Mouse (Mus musculus) spleen, adult 2 months (tissue): ENCODE data around the gene Arhgap10. TPM values are rescaled to one million over a fixed set of nuclear protein-coding genes. Genes with fewer than 3 reads are reported as not detected.

ENCODE experiments used
- DNase-seq, 2 experiments: peaks; one replicate each; pipeline versions ENCODE4 v3.0.0 to v3.0.0-alpha.2; 2012 to 2021; ENCODE audit warnings: low spot score in 2 of 2, low read depth in 1 of 2
- H3K27ac ChIP-seq: fragments of 200-500 bp; 2 replicates; pipeline ENCODE4 v1.5.1; 2012; ENCODE audit warnings: low read length, inconsistent platforms; ENCODE audit not compliant: insufficient read depth
- H3K27me3 ChIP-seq: fragments of 200-500 bp; 2 replicates; pipeline ENCODE4 v1.6.1; 2012; ENCODE audit warnings: mild to moderate bottlenecking, moderate library complexity, low read length, inconsistent platforms; ENCODE audit not compliant: control insufficient read depth, insufficient read depth
- H3K36me3 ChIP-seq: fragments of 200-500 bp; 2 replicates; pipeline ENCODE4 v1.6.1; 2012; ENCODE audit warnings: mild to moderate bottlenecking, low read length, inconsistent platforms; ENCODE audit not compliant: control insufficient read depth, insufficient read depth
- H3K4me1 ChIP-seq: fragments of 200-500 bp; 2 replicates; pipeline ENCODE4 v1.6.1; 2011; ENCODE audit warnings: inconsistent platforms; ENCODE audit not compliant: control insufficient read depth, insufficient read depth, insufficient read length
- H3K4me3 ChIP-seq: fragments of 200-500 bp; 2 replicates; pipeline ENCODE4 v1.5.1; 2011; ENCODE audit warnings: mild to moderate bottlenecking, inconsistent platforms; ENCODE audit not compliant: insufficient read depth, insufficient read length; ENCODE audit errors: extremely low read depth
- CTCF ChIP-seq: fragments of 200-500 bp; IDR thresholded peaks from 2 replicates; pipeline ENCODE4 v1.5.1; 2011; ENCODE audit warnings: mild to moderate bottlenecking, inconsistent platforms; ENCODE audit not compliant: insufficient read depth, insufficient read length, insufficient replicate concordance; ENCODE audit errors: extremely low read depth
- POLR2A ChIP-seq: fragments of 200-500 bp; IDR thresholded peaks from 2 replicates; pipeline ENCODE4 v1.6.1; 2011; ENCODE audit warnings: low read depth, low read length, inconsistent platforms
- WGBS: fragments of 180-500 bp; shearing (Covaris S2); methylation state at CpG from one replicate; pipeline ENCODE4 v1.1.7; 2018; 5-methylcytosine and 5-hydroxymethylcytosine counted together
- polyA plus RNA-seq: library from polyadenylated mRNA; depleted of rRNA; stranded (reverse); fragments of >200 nt; gene quantifications from 2 replicates; pipeline ENCODE4 v1.2.3, GENCODE M21; 2012

The Arhgap10 gene
- polyA plus RNA-seq, 1 experiment, result 4.3 TPM

DNA sequence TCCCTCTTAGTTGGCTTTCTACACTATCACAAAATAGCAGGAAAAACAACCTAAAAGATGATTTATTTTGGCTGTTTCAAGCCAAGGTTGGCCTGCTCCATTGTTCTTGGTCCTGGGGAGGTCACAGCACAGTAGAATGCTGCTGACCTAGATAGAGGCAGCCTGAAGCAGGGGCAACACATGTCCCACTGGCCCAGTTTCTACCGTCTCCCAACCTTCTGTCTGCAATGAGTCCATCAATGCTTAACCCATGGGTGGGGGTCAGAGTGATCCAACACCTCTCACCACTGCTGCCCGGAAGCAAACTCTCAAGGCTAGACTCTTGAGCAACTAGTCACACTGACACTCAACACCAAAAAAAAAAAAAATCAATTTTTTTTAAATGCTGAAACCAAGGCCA is 31.0 kb downstream of the Arhgap10 start:
- H3K27me3 ChIP-seq, result no peaks in the 10 kb centered on the region
- WGBS, result 90% methylated on average over 2 of the region's 2 CpGs
- H3K36me3 ChIP-seq, result no peaks in the 10 kb centered on the region
- no peak overlapping the region for H3K4me3 ChIP-seq
- H3K4me1 ChIP-seq, result peaks cover 6% of the 10 kb centered on the region; the same call in 1 of the 2 replicates
- no peak for DNase-seq
- no peak for TF ChIP-seq POLR2A
- TF ChIP-seq CTCF, result no peak
- no peak overlapping the region for H3K27ac ChIP-seq

DNA sequence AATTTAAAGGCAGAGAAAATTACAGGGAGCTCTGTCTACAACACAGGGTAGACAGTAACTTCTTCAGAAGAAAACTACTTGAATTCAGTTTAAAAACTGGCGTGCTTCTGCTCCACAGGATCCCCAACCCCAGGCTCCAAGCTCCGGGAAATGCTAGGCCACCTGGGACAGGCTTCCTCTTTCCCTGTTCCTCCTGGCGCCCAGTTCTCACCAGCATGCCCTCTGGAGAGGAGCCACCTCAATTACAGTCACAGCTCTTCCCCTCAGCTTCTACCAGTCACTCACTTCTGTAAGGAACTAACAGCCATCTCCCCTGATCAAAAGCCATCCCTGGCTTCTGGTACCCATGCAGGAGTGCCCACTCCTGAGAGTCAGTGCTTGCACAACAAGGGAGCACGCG is 32.9 kb downstream of the Arhgap10 start:
- H3K4me1 ChIP-seq, result peaks cover 6% of the 10 kb centered on the region; the same call in 1 of the 2 replicates
- TF ChIP-seq CTCF (no peak), POLR2A (no peak)
- no peak for DNase-seq
- 59% methylated on average over 5 of the region's 5 CpGs for WGBS
- H3K27ac ChIP-seq, result no peak overlapping the region
- no peaks in the 10 kb centered on the region for H3K36me3 ChIP-seq
- H3K27me3 ChIP-seq, result no peaks in the 10 kb centered on the region
- no peak overlapping the region for H3K4me3 ChIP-seq

DNA sequence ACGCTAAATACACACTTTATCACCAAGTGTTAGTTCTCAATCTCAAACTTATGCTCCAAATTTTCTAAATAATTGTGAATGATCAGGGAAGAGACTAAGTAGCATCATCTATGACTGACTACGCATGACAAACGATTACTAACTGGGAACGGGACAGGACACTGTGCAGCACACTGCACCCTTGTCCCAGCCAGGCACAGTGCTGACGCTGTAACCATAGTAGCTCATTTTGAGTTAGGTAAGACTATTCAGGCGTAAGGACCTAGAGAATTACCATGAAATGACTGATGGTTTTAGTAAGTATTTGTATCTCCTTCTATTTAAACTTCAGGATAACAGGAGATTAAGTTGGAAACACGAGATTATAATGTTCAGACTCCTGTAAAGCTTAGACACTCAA is 33.5 kb downstream of the Arhgap10 start:
- Histone ChIP-seq H3K27me3 (no peaks in the 10 kb centered on the region), H3K36me3 (no peaks in the 10 kb centered on the region), H3K27ac (no peak overlapping the region), H3K4me1 (peaks cover 6% of the 10 kb centered on the region; the same call in 1 of the 2 replicates), H3K4me3 (no peak overlapping the region)
- TF ChIP-seq CTCF (no peak), POLR2A (no peak)
- DNase-seq, result no peak
- 85% methylated on average over 7 of the region's 7 CpGs for WGBS

DNA sequence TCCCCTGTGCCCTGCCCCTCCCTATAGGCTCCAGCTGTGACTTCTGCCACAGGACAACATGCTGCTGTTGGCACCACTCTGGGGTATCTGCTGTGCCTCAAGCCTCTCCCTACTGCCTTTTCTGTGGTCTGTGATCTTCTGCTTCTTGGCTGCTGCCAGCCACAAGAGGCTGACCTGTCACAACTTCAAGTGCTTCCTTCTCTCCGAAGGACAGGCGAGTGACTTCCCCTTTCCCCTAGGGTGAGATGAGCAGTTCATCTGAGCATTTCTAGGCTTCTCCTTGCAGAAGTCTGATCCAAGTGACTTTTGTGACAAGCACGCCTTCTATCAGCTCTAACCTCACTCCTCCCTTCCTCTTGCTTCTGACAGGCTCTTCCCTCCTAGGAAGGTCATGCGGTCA is 34.1 kb downstream of the Arhgap10 start:
- Histone ChIP-seq H3K36me3 (no peaks in the 10 kb centered on the region), H3K4me3 (no peak overlapping the region), H3K4me1 (peaks cover 6% of the 10 kb centered on the region; the same call in 1 of the 2 replicates), H3K27ac (no peak overlapping the region), H3K27me3 (no peaks in the 10 kb centered on the region)
- 27% methylated on average over 4 of the region's 4 CpGs for WGBS
- TF ChIP-seq POLR2A (no peak), CTCF (no peak)
- DNase-seq, result peak in 1 of 2 experiments; percentile 43

DNA sequence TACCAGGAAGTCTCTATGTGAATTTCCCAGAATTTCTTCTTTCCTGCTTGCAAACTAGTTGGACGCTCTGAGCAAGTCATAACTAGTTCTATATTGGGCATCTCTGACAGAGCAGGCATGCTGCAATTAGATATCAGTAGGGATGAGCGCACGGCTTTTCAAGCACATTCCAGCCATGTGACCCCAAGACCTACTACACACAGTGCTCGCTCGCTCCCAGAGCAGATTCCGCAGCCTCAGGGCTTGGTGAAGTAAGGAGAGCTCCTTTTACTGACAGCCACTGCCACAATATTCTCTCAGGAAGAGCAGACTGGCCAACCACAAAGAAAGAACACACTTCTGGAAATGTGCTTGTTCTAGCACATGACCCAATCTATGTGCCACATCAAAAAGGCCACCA is 36.0 kb downstream of the Arhgap10 start:
- WGBS, result 93% methylated on average over 6 of the region's 6 CpGs
- TF ChIP-seq CTCF (no peak), POLR2A (no peak)
- no peak overlapping the region for H3K27ac ChIP-seq

DNA sequence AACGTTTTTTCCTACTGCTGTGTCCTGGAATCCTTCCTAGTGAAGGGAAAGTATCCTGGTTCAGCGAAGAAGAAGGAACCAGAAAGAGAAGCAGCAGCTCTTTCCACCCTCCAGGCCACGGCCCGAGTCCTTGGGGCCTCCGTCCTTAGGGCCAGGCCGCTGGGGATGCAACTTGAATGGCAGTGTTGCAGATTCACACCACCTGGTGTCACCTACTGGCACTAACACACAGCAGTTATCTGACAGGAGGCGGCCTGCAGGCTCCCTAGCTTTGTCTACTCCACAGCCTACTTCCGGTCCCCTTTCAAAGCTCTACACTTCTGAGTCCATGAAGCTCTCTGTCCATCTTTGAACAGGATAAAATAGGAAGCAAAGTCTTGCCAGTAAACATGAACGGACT is 37.8 kb downstream of the Arhgap10 start:
- no peak overlapping the region for H3K4me3 ChIP-seq
- H3K27me3 ChIP-seq, result no peaks in the 10 kb centered on the region
- H3K4me1 ChIP-seq, result peaks cover 4% of the 10 kb centered on the region; the same call in 1 of the 2 replicates
- H3K27ac ChIP-seq, result no peak overlapping the region
- H3K36me3 ChIP-seq, result no peaks in the 10 kb centered on the region
- DNase-seq, result no peak
- WGBS, result 90% methylated on average over 9 of the region's 9 CpGs
- TF ChIP-seq POLR2A (no peak), CTCF (no peak)

More for the DNA sequence above, 36.0 kb downstream of the Arhgap10 start:
- no peak for DNase-seq
- peaks cover 7% of the 10 kb centered on the region; the same call in 1 of the 2 replicates for H3K4me1 ChIP-seq
- no peaks in the 10 kb centered on the region for H3K27me3 ChIP-seq
- no peak overlapping the region for H3K4me3 ChIP-seq
- no peaks in the 10 kb centered on the region for H3K36me3 ChIP-seq

DNA sequence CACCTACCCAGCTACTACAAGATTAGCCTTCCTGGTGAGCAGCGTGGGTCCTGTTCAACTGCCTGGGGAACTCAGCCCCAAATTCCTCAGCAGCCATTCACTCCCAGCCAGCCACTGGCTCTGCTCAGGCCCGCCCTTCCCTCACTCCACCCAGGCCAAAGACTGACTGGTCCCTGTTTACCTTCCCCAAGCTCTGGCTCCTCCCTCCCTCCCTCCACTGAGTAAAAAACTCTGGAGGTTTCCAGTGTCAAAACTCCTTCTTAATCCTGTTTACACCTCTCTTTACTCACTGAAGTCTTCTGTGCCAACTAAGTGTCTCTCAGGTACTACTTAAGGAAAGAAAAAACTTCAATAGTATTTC is 38.9 kb downstream of the Arhgap10 start:
- WGBS, result 100% methylated on average over 2 of the region's 2 CpGs
- H3K36me3 ChIP-seq, result no peaks in the 10 kb centered on the region
- H3K27me3 ChIP-seq, result no peaks in the 10 kb centered on the region
- H3K4me1 ChIP-seq, result peaks cover 3% of the 10 kb centered on the region; the same call in 1 of the 2 replicates
- H3K4me3 ChIP-seq, result no peak overlapping the region
- TF ChIP-seq CTCF (no peak), POLR2A (no peak)
- no peak for DNase-seq
- no peak overlapping the region for H3K27ac ChIP-seq
